Comparison of ENCODE assay signal across 18 mouse cellular contexts in the genomic region with DNA sequence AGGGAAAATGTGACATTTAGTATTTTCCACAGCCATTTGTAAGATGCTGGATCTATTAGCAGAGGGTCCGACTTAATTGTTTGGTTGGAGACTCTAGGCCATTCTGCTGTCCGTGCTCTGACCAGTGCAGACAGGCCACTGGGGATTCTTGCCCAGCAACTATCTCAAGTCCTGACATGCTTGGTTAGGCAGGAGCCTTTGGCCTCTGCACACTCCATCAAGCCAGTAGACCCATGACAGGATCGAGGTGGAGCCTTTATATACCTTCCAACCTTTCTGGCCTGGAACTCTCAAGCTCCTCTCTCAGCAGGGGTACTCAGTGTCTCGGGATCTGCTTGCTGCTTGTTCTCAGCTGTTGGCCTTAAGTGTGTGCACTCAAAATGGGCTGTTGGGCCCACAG.
DNase-seq lines count a peak whose midpoint lies in the region; ATAC-seq lines count a peak whose summit lies in the region.
"Had no signal": no experiment of that assay in that cellular context is flagged by ENCODE, and none has a peak within 500 bp of the region (broad histone marks: within the 10 kb centered on the region; RNA-seq: fewer than 3 reads in every experiment).

No protein-coding gene starts in this region.

- DNase-seq in urinary bladder, adult 18-20 months (ENCODE audit: low spot score in 2 of 2) = peak; percentile 13 to 16
- no peak for DNase-seq in urinary bladder, postnatal 4 days (ENCODE audit: low spot score in 2 of 2)
- DNase-seq in embryo, embryonic 11 days = peak; percentile 7
- DNase-seq in kidney, postnatal 4 days = peak; percentile 1 to 5
- DNase-seq in heart, embryonic 10.5 days (ENCODE audit: low spot score) = no peak
- no peak for DNase-seq in adrenal gland, postnatal 4 days (ENCODE audit: low spot score in 2 of 2)
- DNase-seq: adrenal gland, postnatal 36 days; cerebellum, postnatal 36 days; layer of hippocampus, adult 9-11 months; retina, postnatal 1 day; spleen, adult 18-20 months; thymus, postnatal 14 days had no signal

- no peaks in the 10 kb centered on the region for H3K4me1 ChIP-seq in forebrain, embryonic 13.5 days
- no peaks in the 10 kb centered on the region for H3K4me1 ChIP-seq in heart, embryonic 10.5 days
- H3K4me1 ChIP-seq: embryonic facial prominence, embryonic 15.5 days; liver, embryonic 12.5 days; lung, embryonic 15.5 days; megakaryocyte, embryonic 14.5 days had no signal

- no peak overlapping the region for H3K9ac ChIP-seq in forebrain, embryonic 13.5 days
- H3K9ac ChIP-seq: embryonic facial prominence, embryonic 15.5 days; liver, embryonic 12.5 days; lung, embryonic 15.5 days had no signal

- ATAC-seq in forebrain, embryonic 13.5 days = no peak
- ATAC-seq: intestine, embryonic 16.5 days; liver, embryonic 12.5 days had no signal

- no peak overlapping the region for H3K27ac ChIP-seq in forebrain, embryonic 13.5 days
- H3K27ac ChIP-seq in heart, embryonic 10.5 days = no peak overlapping the region
- H3K27ac ChIP-seq: embryonic facial prominence, embryonic 15.5 days; liver, embryonic 12.5 days; lung, embryonic 15.5 days had no signal

- H3K4me3 ChIP-seq in forebrain, embryonic 13.5 days = no peak overlapping the region
- H3K4me3 ChIP-seq in heart, embryonic 10.5 days = no peak overlapping the region
- H3K4me3 ChIP-seq: embryonic facial prominence, embryonic 15.5 days; liver, embryonic 12.5 days; lung, embryonic 15.5 days; megakaryocyte, embryonic 14.5 days had no signal

- no peaks in the 10 kb centered on the region for H3K36me3 ChIP-seq in forebrain, embryonic 13.5 days (ENCODE audit: poor library complexity, severe bottlenecking)
- H3K36me3 ChIP-seq in heart, embryonic 10.5 days = no peaks in the 10 kb centered on the region
- H3K36me3 ChIP-seq: embryonic facial prominence, embryonic 15.5 days; liver, embryonic 12.5 days; lung, embryonic 15.5 days had no signal

- H3K27me3 ChIP-seq in forebrain, embryonic 13.5 days = no peaks in the 10 kb centered on the region
- no peaks in the 10 kb centered on the region for H3K27me3 ChIP-seq in heart, embryonic 10.5 days (ENCODE audit: insufficient read depth, poor library complexity, severe bottlenecking)
- H3K27me3 ChIP-seq: embryonic facial prominence, embryonic 15.5 days; liver, embryonic 12.5 days; lung, embryonic 15.5 days; megakaryocyte, embryonic 14.5 days had no signal

- no peaks in the 10 kb centered on the region for H3K9me3 ChIP-seq in forebrain, embryonic 13.5 days (replicated peaks)
- H3K9me3 ChIP-seq in heart, embryonic 10.5 days = no peaks in the 10 kb centered on the region
- H3K9me3 ChIP-seq: embryonic facial prominence, embryonic 15.5 days; liver, embryonic 12.5 days; lung, embryonic 15.5 days had no signal

- no peak overlapping the region for H3K4me2 ChIP-seq in forebrain, embryonic 13.5 days
- H3K4me2 ChIP-seq: embryonic facial prominence, embryonic 15.5 days; liver, embryonic 12.5 days; lung, embryonic 15.5 days had no signal

- 37% methylated on average over 4 of the region's 4 CpGs for WGBS in forebrain, embryonic 13.5 days
- WGBS in heart, embryonic 10.5 days = 45% methylated on average over 4 of the region's 4 CpGs

Comparison
In these comparisons a context has a peak if more than half of its experiments do, and no peak if none do; other contexts are left out.
1. DNase-seq: peak in urinary bladder, adult 18-20 months (2 of 2), embryo, embryonic 11 days (single experiment) and kidney, postnatal 4 days (2 of 2); none in urinary bladder, postnatal 4 days (0 of 2), heart, embryonic 10.5 days (single experiment) and adrenal gland, postnatal 4 days (0 of 2).